Mouse (Mus musculus) limb, embryonic 10.5 days (tissue): ENCODE data around the gene Fam71d. TPM values are rescaled to one million over a fixed set of nuclear protein-coding genes. Genes with fewer than 3 reads are reported as not detected.

Experiments used
- DNase-seq: peaks from one replicate; pipeline ENCODE4 v3.0.0-alpha.2; 2017; ENCODE audit warnings: low spot score
- H3K27ac ChIP-seq: fragments of 300-500 bp; sonication (generic); 2 replicates; pipeline ENCODE4 v1.5.1; 2016; ENCODE audit warnings: mild to moderate bottlenecking
- H3K27me3 ChIP-seq: fragments of 300-500 bp; sonication (generic); 2 replicates; pipeline ENCODE4 v1.6.1; 2016; ENCODE audit warnings: low read depth, mild to moderate bottlenecking; ENCODE audit not compliant: poor library complexity, severe bottlenecking
- H3K36me3 ChIP-seq: fragments of 300-500 bp; sonication (generic); 2 replicates; pipeline ENCODE4 v1.6.1; 2016; ENCODE audit warnings: mild to moderate bottlenecking, moderate library complexity
- H3K4me1 ChIP-seq: fragments of 300-500 bp; sonication (generic); 2 replicates; pipeline ENCODE4 v1.6.1; 2016
- H3K4me3 ChIP-seq: fragments of 300-500 bp; sonication (generic); 2 replicates; pipeline ENCODE4 v1.5.1; 2016; ENCODE audit warnings: mild to moderate bottlenecking, moderate library complexity
- H3K9me3 ChIP-seq: fragments of 300-500 bp; sonication (generic); replicated peaks from 2 replicates; pipeline ENCODE4 v1.6.1; 2016; ENCODE audit warnings: mild to moderate bottlenecking
- WGBS: fragments of 180-500 bp; shearing (Covaris S2); methylation state at CpG from one replicate; pipeline ENCODE4 v1.1.7; 2016; 5-methylcytosine and 5-hydroxymethylcytosine counted together
- polyA plus RNA-seq: library from polyadenylated mRNA; unstranded; fragments of >200 nt; fragmentation: Nextera tagmentation; extraction: Ambion mirVana; gene quantifications from 2 replicates; pipeline ENCODE4 v1.2.1, GENCODE M21; 2016

Fam71d gene
- polyA plus RNA-seq, 1 experiment from 2014 or later = not detected

DNA sequence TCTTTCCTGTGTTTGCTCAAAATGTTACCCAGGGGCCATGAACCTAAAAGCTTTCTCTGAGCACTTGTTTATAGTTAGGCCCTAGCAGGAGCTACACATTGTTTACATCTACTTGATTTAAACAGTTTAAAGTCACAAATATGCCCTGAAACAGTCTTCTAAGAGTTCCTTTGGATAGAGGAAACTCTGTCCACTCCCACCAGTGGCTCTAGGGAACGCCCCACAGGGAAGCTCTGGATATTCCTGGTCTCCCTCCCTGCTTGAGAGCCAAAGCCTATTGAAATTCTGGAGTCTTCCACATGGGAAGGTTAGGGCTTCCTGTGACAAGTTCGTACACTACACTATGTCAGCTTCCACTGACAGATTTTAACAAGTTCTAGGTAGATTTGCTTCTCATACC, 48.3 kb downstream of the Fam71d start:
- WGBS = 58% methylated on average over 2 of the region's 2 CpGs
- H3K4me3 ChIP-seq = no peak overlapping the region
- H3K36me3 ChIP-seq = no peaks in the 10 kb centered on the region
- H3K27me3 ChIP-seq = no peaks in the 10 kb centered on the region
- H3K27ac ChIP-seq = no peak overlapping the region
- DNase-seq = no peak
- H3K9me3 ChIP-seq = no peaks in the 10 kb centered on the region
- H3K4me1 ChIP-seq = no peaks in the 10 kb centered on the region

- Histone ChIP-seq H3K4me3 (no peak overlapping the region), H3K27ac (no peak overlapping the region), H3K4me1 (no peaks in the 10 kb centered on the region), H3K27me3 (no peaks in the 10 kb centered on the region), H3K36me3 (no peaks in the 10 kb centered on the region), H3K9me3 (no peaks in the 10 kb centered on the region)
- DNase-seq = no peak
- WGBS = 96% methylated on average over 2 of the region's 2 CpGs
Measured at GRCm38 (mm10) chr12:78740289-78740688, 49.0 kb downstream of the Fam71d start.

DNA sequence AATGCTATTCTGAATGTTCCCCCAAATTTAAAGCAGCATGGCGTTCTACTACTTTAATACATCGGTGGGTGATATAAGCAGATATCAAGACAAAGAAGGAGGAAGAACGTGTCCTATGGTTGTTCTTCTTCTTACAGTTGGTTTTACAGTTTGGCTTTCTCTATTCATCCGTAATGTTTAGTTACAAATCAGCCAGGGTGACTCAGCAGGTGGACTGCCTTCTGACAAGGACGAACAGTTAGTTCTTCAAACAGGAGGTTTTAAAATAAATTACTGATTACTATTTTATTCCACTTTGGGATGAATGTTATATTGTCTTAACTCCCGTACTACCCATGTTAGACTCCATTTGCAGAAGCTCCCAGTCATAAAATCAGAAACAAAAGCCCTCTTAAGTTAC, 54.9 kb downstream of the Fam71d start:
- Histone ChIP-seq H3K27ac (no peak overlapping the region), H3K4me1 (peaks cover 10% of the 10 kb centered on the region), H3K27me3 (0 out of 2 replicates have a peak, but pooled peaks cover 3% of the 10 kb centered on the region), H3K4me3 (no peak overlapping the region), H3K9me3 (no peaks in the 10 kb centered on the region), H3K36me3 (no peaks in the 10 kb centered on the region)
- 78% methylated on average over 6 of the region's 6 CpGs for WGBS
- DNase-seq = no peak

DNA sequence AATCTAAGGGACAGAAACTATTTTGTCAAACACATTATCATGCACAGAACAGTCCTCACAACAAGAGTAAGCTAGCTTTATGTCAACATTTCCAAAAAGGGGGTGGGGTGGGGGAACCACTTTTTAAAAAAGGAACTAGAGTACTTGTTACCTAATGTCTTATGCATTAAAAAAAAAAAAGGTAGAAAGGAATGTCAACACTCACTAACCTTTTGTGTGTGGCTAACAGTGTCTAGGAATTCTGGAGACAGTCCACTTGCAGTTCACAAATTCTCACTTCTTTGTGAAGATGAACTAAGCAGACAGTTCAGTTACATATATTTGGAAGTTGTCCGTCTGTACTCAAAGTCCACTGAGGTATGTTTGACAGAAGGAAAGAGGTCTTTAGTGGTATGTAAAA, 56.1 kb downstream of the Fam71d start:
- peaks cover 10% of the 10 kb centered on the region for H3K4me1 ChIP-seq
- H3K27me3 ChIP-seq = 0 out of 2 replicates have a peak, but pooled peaks cover 3% of the 10 kb centered on the region
- no peak for DNase-seq
- H3K27ac ChIP-seq = no peak overlapping the region
- no peaks in the 10 kb centered on the region for H3K9me3 ChIP-seq
- H3K4me3 ChIP-seq = no peak overlapping the region
- 57% methylated on average over 1 of the region's 1 CpGs for WGBS
- H3K36me3 ChIP-seq = no peaks in the 10 kb centered on the region

DNA sequence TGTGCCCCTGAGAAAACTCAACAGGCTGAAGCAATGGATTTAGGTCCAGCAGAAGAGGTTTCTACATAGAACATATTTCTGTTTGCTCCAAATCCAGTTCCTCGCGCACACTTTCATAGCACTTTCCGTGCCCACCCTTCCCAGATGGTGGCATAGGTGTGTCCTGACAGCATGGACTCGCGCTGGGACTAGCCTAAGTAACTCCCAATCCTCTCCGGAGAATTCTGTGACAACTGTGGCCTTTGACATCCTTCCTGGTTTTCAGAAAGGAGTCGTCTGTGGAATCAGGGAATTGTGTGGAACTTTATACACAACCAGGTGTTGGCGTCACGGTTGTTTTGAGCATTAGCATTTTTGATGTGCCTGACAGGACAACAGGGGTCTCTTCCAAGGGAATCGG, 56.8 kb downstream of the Fam71d start:
- Histone ChIP-seq H3K27ac (peak overlapping the region; percentile 97), H3K4me3 (peak overlapping the region; percentile 91), H3K4me1 (peaks cover 10% of the 10 kb centered on the region), H3K9me3 (no peaks in the 10 kb centered on the region), H3K27me3 (0 out of 2 replicates have a peak, but pooled peaks cover 3% of the 10 kb centered on the region), H3K36me3 (no peaks in the 10 kb centered on the region)
- DNase-seq = no peak
- 0% methylated on average over 10 of the region's 10 CpGs for WGBS

DNA sequence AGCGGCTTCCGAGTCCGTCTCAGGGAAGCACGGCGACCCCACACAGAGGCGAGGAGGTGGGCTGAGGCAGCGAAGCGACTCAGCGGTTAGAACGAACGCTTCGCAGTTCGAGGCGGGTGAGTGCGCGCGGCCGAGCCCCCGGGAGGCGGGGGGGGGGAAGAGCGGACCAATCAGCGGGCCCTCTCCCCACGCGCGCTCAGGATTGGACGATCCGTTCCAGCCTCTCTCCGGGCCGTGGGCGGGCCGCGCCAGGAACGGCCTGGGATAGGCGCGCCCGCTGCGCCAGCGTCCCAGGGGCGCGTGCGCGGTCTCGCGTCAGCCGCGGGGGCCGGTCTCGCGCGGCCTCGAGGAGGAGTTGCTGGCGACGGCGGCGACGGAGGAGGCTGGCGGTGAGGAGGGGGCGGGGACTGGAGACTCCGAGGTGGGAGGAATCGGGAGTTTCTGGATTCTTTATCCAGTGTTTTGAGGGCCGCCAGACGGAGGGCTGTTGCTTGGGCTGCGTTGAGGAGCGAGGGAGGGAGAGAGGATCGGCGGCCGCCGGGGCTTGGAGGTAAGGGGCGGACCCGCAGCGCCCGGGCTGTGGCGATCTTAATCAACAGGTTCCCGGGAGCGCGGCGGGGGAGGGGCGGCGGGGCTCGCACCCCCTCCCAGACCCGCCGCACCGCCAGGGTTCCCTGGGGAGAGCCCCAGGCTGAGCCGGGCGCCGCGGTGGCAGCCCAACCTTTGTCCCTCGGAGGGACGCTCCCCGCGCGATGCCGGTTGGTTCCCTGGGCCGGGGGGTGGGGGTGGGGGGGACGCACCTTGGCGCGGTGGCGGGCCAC, 57.4 kb downstream of the Fam71d start, which contains the start of gene Mpp5:
Mpp5 (plus strand) TSS at position 351 of the 821 bp plus-strand sequence.
- peaks cover 10% of the 10 kb centered on the region for H3K4me1 ChIP-seq
- H3K4me3 ChIP-seq = peak within 1 kb of the TSS; percentile 91
- 1% methylated on average over 94 of the region's 98 CpGs for WGBS
- DNase-seq = peak; percentile 96
- 0 out of 2 replicates have a peak, but pooled peaks cover 3% of the 10 kb centered on the region for H3K27me3 ChIP-seq
- H3K9me3 ChIP-seq = no peaks in the 10 kb centered on the region
- no peaks in the 10 kb centered on the region for H3K36me3 ChIP-seq
- H3K27ac ChIP-seq = peak within 1 kb of the TSS; percentile 97

DNA sequence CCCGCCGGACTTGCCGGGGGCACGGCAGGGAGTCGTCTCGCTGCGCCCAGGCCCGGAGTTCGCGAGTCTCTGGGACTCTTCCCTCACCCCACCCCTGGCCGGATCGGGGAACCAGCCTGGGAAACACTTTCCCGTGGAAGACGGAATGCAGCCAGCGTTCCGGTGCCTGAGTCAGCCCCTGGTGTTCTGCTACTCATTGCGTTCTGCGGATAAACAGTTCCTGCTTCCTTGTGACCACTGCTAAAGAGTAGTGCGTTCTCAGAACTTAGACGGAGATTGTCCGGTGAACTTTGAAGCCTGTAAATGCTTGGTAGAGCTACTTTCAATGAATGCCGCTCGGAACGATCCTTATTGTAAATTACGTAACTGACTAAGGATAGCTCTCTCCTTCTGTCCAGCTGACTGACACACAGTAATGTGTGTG, 58.1 kb downstream of the Fam71d start:
- Histone ChIP-seq H3K4me3 (peak overlapping the region; percentile 91), H3K36me3 (no peaks in the 10 kb centered on the region), H3K27me3 (0 out of 2 replicates have a peak, but pooled peaks cover 3% of the 10 kb centered on the region), H3K27ac (peak overlapping the region; percentile 97), H3K9me3 (no peaks in the 10 kb centered on the region), H3K4me1 (peaks cover 10% of the 10 kb centered on the region)
- peak; percentile 76 for DNase-seq
- under 1% methylated on average over 25 of the region's 25 CpGs for WGBS

- no peaks in the 10 kb centered on the region for H3K4me1 ChIP-seq
Measured at GRCm38 (mm10) chr12:78761979-78762378, 70.6 kb downstream of the Fam71d start.

GRCm38 (mm10) chr12:78769031-78769713, 77.8 kb downstream of the Fam71d start:
- WGBS = 85% methylated on average over 6 of the region's 6 CpGs
- H3K27ac ChIP-seq = no peak overlapping the region
- H3K4me3 ChIP-seq = no peak overlapping the region
- no peaks in the 10 kb centered on the region for H3K4me1 ChIP-seq
- H3K27me3 ChIP-seq = no peaks in the 10 kb centered on the region
- DNase-seq = no peak
- no peaks in the 10 kb centered on the region for H3K9me3 ChIP-seq
- peaks cover 3% of the 10 kb centered on the region; the same call in 1 of the 2 replicates for H3K36me3 ChIP-seq

More at GRCm38 (mm10) chr12:78761979-78762378, 70.6 kb downstream of the Fam71d start:
- no peaks in the 10 kb centered on the region for H3K36me3 ChIP-seq
- H3K27ac ChIP-seq = no peak overlapping the region
- no peak for DNase-seq
- H3K9me3 ChIP-seq = no peaks in the 10 kb centered on the region
- H3K27me3 ChIP-seq = no peaks in the 10 kb centered on the region
- H3K4me3 ChIP-seq = no peak overlapping the region

- Histone ChIP-seq H3K4me3 (no peak overlapping the region), H3K36me3 (peaks cover 3% of the 10 kb centered on the region; the same call in 1 of the 2 replicates), H3K9me3 (no peaks in the 10 kb centered on the region), H3K27me3 (no peaks in the 10 kb centered on the region), H3K27ac (no peak overlapping the region), H3K4me1 (no peaks in the 10 kb centered on the region)
- DNase-seq = no peak
- 89% methylated on average over 2 of the region's 2 CpGs for WGBS
Measured at GRCm38 (mm10) chr12:78773211-78773610, 81.9 kb downstream of the Fam71d start.

GRCm38 (mm10) chr12:78777916-78778315, 86.6 kb downstream of the Fam71d start:
- no peaks in the 10 kb centered on the region for H3K9me3 ChIP-seq
- no peaks in the 10 kb centered on the region for H3K27me3 ChIP-seq
- peaks cover 3% of the 10 kb centered on the region; the same call in 1 of the 2 replicates for H3K36me3 ChIP-seq
- no peak for DNase-seq
- H3K4me1 ChIP-seq = no peaks in the 10 kb centered on the region
- WGBS = 53% methylated on average over 2 of the region's 2 CpGs
- H3K4me3 ChIP-seq = no peak overlapping the region
- H3K27ac ChIP-seq = no peak overlapping the region

DNA sequence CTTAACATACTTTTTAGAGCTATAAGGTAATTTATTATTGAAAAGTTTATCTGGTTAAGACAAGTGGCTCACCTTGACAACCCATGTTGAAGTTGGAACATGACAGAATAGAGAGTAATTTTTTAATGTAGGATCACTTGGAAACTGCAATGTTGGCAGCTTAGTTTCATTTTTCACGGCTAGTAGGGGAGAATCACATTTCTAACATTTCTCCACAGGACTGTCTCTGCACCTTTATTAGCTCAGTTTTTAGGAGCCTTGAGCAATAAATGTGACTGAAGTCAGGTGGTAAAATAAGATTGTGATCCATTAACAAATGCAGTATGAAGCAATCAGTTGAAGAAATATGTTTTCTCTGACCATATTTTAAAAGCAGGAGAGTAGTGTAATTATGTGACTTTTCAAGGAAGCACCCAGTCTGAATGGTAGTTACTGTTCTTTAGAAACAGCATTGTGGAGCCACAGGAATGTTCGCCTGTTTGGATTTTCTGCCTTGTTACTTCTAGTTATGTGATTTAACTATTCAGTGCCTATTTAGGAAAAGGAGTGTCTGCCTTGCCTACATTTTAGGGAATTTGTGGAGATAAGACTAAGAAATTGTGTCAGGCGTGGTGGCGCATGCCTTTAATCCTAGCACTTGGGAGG, 87.2 kb downstream of the Fam71d start:
- Histone ChIP-seq H3K27me3 (no peaks in the 10 kb centered on the region), H3K36me3 (peaks cover 3% of the 10 kb centered on the region; the same call in 1 of the 2 replicates), H3K9me3 (no peaks in the 10 kb centered on the region), H3K4me3 (no peak overlapping the region), H3K27ac (no peak overlapping the region), H3K4me1 (no peaks in the 10 kb centered on the region)
- WGBS = 86% methylated on average over 4 of the region's 4 CpGs
- no peak for DNase-seq
